Mouse (Mus musculus) CH12.LX (cell line): ENCODE results near the gene Pitpnm3. TPM values are rescaled to one million over a fixed set of nuclear protein-coding genes. Genes with fewer than 3 reads are reported as not detected.

Experiments
- DNase-seq: peaks from one replicate; pipeline ENCODE4 v3.0.0-alpha.2; 2013; ENCODE audit errors: extremely low read depth
- H3K27ac ChIP-seq: 2 replicates; pipeline ENCODE4 v1.5.1; 2012; ENCODE audit warnings: low read depth, mild to moderate bottlenecking, control low read depth, moderate library complexity; ENCODE audit not compliant: insufficient read depth
- H3K27me3 ChIP-seq: replicated peaks from 2 replicates; pipeline ENCODE3; 2012; ENCODE audit warnings: inconsistent platforms
- H3K36me3 ChIP-seq, 2 experiments: replicated peaks in 1 of 2; 2 replicates each; pipeline versions ENCODE3 to v1.6.1; 2012; ENCODE audit warnings: inconsistent platforms in 1 of 2, low read length in 1 of 2, mild to moderate bottlenecking in 1 of 2, mixed read lengths in 1 of 2, moderate library complexity in 1 of 2; ENCODE audit not compliant: control insufficient read depth in 1 of 2, insufficient read depth in 1 of 2
- H3K4me1 ChIP-seq, 2 experiments: 2 replicates each; pipeline ENCODE4 v1.6.1; 2012; ENCODE audit warnings: inconsistent platforms in 1 of 2, moderate library complexity in 1 of 2; ENCODE audit not compliant: insufficient read depth in 2 of 2, control insufficient read depth in 1 of 2
- H3K4me2 ChIP-seq: 2 replicates; pipeline ENCODE4 v1.6.1; 2012; ENCODE audit warnings: low read depth, mild to moderate bottlenecking, control low read depth; ENCODE audit not compliant: poor library complexity, insufficient read depth, severe bottlenecking
- H3K4me3 ChIP-seq, 3 experiments: fragments of 150-350 bp in 1 of 3; sonication (generic) in 1 of 3; replicated peaks in 1 of 3; 2 replicates each; pipeline versions ENCODE3 to v1.5.1; 2011 to 2012; ENCODE audit warnings: low read depth in 2 of 3, low read length in 2 of 3, mild to moderate bottlenecking in 2 of 3, moderate library complexity in 2 of 3, control low read depth in 1 of 3, improper control_type of control experiment in 1 of 3, inconsistent platforms in 1 of 3, mixed read lengths in 1 of 3; ENCODE audit not compliant: poor library complexity in 1 of 3
- H3K79me2 ChIP-seq: replicated peaks from 2 replicates; pipeline ENCODE4 v1.6.1; 2012; ENCODE audit warnings: mild to moderate bottlenecking, moderate library complexity; ENCODE audit not compliant: control insufficient read depth, poor library complexity, insufficient read depth, severe bottlenecking; ENCODE audit errors: extremely low read depth
- H3K9ac ChIP-seq: 2 replicates; pipeline ENCODE4 v1.6.1; 2012; ENCODE audit warnings: low read depth, mild to moderate bottlenecking, control low read depth, moderate library complexity; ENCODE audit not compliant: insufficient read depth
- H3K9me3 ChIP-seq: replicated peaks from 2 replicates; pipeline ENCODE3; 2012; ENCODE audit warnings: low read length, inconsistent platforms, mixed read lengths
- CTCF ChIP-seq, 2 experiments: IDR thresholded peaks in 1 of 2; conservative IDR thresholded peaks in 1 of 2; 2 replicates each; pipeline ENCODE4 v1.5.1; 2011 to 2012; ENCODE audit warnings: low read depth in 2 of 2, low read length in 2 of 2, improper control_type of control experiment in 1 of 2, inconsistent platforms in 1 of 2, mild to moderate bottlenecking in 1 of 2, moderate library complexity in 1 of 2
- ELF1 ChIP-seq: IDR thresholded peaks from 2 replicates; pipeline ENCODE4 v1.6.1; 2014; ENCODE audit warnings: low read depth, mild to moderate bottlenecking, inconsistent platforms, low read length, improper control_type of control experiment
- EP300 ChIP-seq: IDR thresholded peaks from 2 replicates; pipeline ENCODE4 v1.6.1; 2011; ENCODE audit warnings: low read length, improper control_type of control experiment
- ETS1 ChIP-seq: conservative IDR thresholded peaks from 2 replicates; pipeline ENCODE4 v1.6.1; 2012; ENCODE audit warnings: low read depth, mild to moderate bottlenecking, inconsistent platforms, low read length, improper control_type of control experiment, moderate library complexity
- GABPA ChIP-seq: IDR thresholded peaks from 2 replicates; pipeline ENCODE4 v1.6.1; 2012; ENCODE audit warnings: low read depth, low read length, improper control_type of control experiment, inconsistent platforms; ENCODE audit not compliant: insufficient replicate concordance
- IRF4 ChIP-seq: IDR thresholded peaks from 2 replicates; pipeline ENCODE4 v1.6.1; 2014; ENCODE audit warnings: low read depth, mild to moderate bottlenecking, inconsistent platforms, low read length, improper control_type of control experiment
- JUND ChIP-seq: conservative IDR thresholded peaks from 2 replicates; pipeline ENCODE4 v1.6.1; 2011; ENCODE audit warnings: low read depth, low read length, improper control_type of control experiment
- KAT2A ChIP-seq: IDR thresholded peaks from 2 replicates; pipeline ENCODE4 v1.6.1; 2012; ENCODE audit warnings: low read length, improper control_type of control experiment, inconsistent platforms; ENCODE audit not compliant: insufficient replicate concordance
- MAX ChIP-seq: IDR thresholded peaks from 2 replicates; pipeline ENCODE4 v1.6.1; 2011; ENCODE audit warnings: low read length, improper control_type of control experiment
- MXI1 ChIP-seq: IDR thresholded peaks from 2 replicates; pipeline ENCODE4 v1.6.1; 2011; ENCODE audit warnings: mild to moderate bottlenecking, low read depth, low read length, improper control_type of control experiment
- POLR2A ChIP-seq: IDR thresholded peaks from 2 replicates; pipeline ENCODE4 v1.6.1; 2011; ENCODE audit warnings: low read depth, mild to moderate bottlenecking, improper control_type of control experiment, low read length
- RAD21 ChIP-seq: IDR thresholded peaks from 2 replicates; pipeline ENCODE4 v1.6.1; 2011; ENCODE audit warnings: low read depth, mild to moderate bottlenecking, low read length, improper control_type of control experiment, moderate library complexity
- SMC3 ChIP-seq: IDR thresholded peaks from 2 replicates; pipeline ENCODE4 v1.6.1; 2011; ENCODE audit warnings: low read depth, low read length, improper control_type of control experiment
- TCF12 ChIP-seq: IDR thresholded peaks from 2 replicates; pipeline ENCODE4 v1.6.1; 2014; ENCODE audit warnings: low read depth, mild to moderate bottlenecking, inconsistent platforms, low read length, improper control_type of control experiment
- ZKSCAN1 ChIP-seq: IDR thresholded peaks from 2 replicates; pipeline ENCODE4 v1.6.1; 2012; ENCODE audit warnings: low read depth, inconsistent platforms, low read length, improper control_type of control experiment, borderline replicate concordance
- ZNF384 ChIP-seq: IDR thresholded peaks from 2 replicates; pipeline ENCODE4 v1.6.1; 2012; ENCODE audit warnings: low read depth, low read length, improper control_type of control experiment, inconsistent platforms
- dilution Hi-C: fragments of 300-500 bp; cut with MboI; formaldehyde crosslinking; loops from 2 replicates; pipeline ENCODE4 v1.14.3; 2020; ENCODE audit warnings: low sequenced_read_pairs; ENCODE audit not compliant: extremely low pct_unique_long_range_greater_than_20kb, extremely low pct_ligation_motif_present
- in situ Hi-C: fragments of 300-500 bp; cut with MboI; formaldehyde crosslinking; loops from 3 replicates; pipeline ENCODE4 v1.14.3; 2019; ENCODE audit warnings: low sequenced_read_pairs, low pct_ligation_motif_present, low pct_unique_long_range_greater_than_20kb, mixed read lengths
- polyA plus RNA-seq: library from polyadenylated mRNA; unstranded; fragments of >175 nt; gene quantifications from 2 replicates; pipeline ENCODE4 v1.2.1, GENCODE M21; 2012; ENCODE audit warnings: low read depth; ENCODE audit not compliant: insufficient read length
- total RNA-seq, 2 experiments: library from RNA; depleted of rRNA; stranded (reverse); fragments of 300-350 nt in 1 of 2; fragments of >200 nt in 1 of 2; gene quantifications; 2 replicates each; pipeline ENCODE4 v1.2.3; 2012 to 2014

Pitpnm3 gene
- total and polyA plus RNA-seq, 3 experiments, result 0.08 to 0.59 (median 0.31) TPM

DNA sequence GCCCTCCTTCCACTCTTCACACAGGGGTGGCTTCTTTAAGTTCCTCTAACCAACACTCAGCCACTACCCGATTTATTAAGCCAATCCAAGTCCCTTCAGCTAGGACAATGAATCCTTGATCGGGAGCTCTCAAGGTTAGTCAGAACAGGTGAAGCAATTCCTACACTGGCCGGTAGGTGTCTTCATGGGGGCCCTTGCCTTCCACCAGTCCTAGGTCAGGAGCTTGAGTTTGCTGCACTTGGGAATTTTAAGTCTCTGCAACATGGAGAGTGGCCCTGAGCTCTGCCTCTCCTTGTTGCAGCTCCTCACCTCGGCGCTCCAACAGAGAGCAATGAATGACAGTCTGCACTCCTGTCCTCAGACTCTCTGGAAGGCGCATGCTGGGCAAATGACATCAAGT lies 69.2 kb downstream of the Pitpnm3 start:
- H3K9me3 ChIP-seq, result no peaks in the 10 kb centered on the region
- no peaks in the 10 kb centered on the region for H3K36me3 ChIP-seq
- H3K27ac ChIP-seq, result no peak overlapping the region
- in situ Hi-C loops (loop anchor here (5.0 kb wide), 1 partner anchor 141 kb away; the partner anchor contains the start of genes 4933427D14Rik, Gm43951 and Txndc17), dilution Hi-C loops (no loop called here)
- no peak overlapping the region for H3K9ac ChIP-seq
- H3K4me3 ChIP-seq, result no peak overlapping the region
- peaks cover 19% of the 10 kb centered on the region for H3K27me3 ChIP-seq
- peaks cover 50 to 67% of the 10 kb centered on the region in 2 experiments for H3K4me1 ChIP-seq
- no peak overlapping the region for H3K4me2 ChIP-seq
- H3K79me2 ChIP-seq, result no peaks in the 10 kb centered on the region
- peak; percentile 60 for DNase-seq
- TF ChIP-seq ELF1, result 0 out of 2 replicates have a peak, but pooled peaks have one; percentile 10
- peak; percentile 37 for TF ChIP-seq RAD21
- TF ChIP-seq SMC3, result peak; percentile 54
- TF ChIP-seq GABPA, result no peak
- peak; percentile 69 to 82 for TF ChIP-seq CTCF (conservative IDR thresholded peaks at IDR 0.05 in 1 of 2, IDR thresholded peaks at IDR 0.05 in 1 of 2; ENCODE audit: low read depth in 2 of 2, low read length in 2 of 2)

DNA sequence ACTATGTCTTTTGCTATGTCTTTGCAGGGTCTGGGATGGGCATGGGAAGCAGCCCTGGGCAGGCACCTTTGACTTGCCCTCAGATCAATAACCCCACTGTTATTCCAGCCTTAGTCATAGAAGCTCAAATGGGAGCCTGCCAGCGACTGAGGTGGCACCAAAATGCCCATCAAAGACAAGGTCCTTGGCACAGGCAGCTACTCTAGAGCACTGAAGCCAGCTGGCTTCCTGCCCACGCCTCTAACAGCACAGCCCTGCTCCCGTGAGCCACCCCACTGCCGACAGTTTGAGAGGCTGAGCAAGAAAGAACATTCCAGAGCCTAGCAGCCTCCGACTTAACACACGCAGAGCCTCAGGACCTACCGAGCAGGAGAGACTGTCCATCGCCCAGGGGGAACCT lies 70.5 kb downstream of the Pitpnm3 start:
- no peak for DNase-seq
- H3K9me3 ChIP-seq, result no peaks in the 10 kb centered on the region
- H3K27ac ChIP-seq, result no peak overlapping the region
- TF ChIP-seq MAX (no peak), POLR2A (no peak), TCF12 (no peak), MXI1 (0 out of 2 replicates have a peak, but pooled peaks have one; percentile 39)
- H3K4me2 ChIP-seq, result no peak overlapping the region
- H3K4me1 ChIP-seq, result peaks cover 48 to 67% of the 10 kb centered on the region in 2 experiments
- no peak overlapping the region for H3K9ac ChIP-seq
- no peaks in the 10 kb centered on the region for H3K79me2 ChIP-seq
- no peak overlapping the region for H3K4me3 ChIP-seq
- no peaks in the 10 kb centered on the region for H3K36me3 ChIP-seq
- dilution Hi-C loops (no loop called here), in situ Hi-C loops (loop anchor here (5.0 kb wide), 1 partner anchor 142 kb away; the partner anchor contains the start of genes 4933427D14Rik, Gm43951 and Txndc17)
- peaks cover 11% of the 10 kb centered on the region for H3K27me3 ChIP-seq

DNA sequence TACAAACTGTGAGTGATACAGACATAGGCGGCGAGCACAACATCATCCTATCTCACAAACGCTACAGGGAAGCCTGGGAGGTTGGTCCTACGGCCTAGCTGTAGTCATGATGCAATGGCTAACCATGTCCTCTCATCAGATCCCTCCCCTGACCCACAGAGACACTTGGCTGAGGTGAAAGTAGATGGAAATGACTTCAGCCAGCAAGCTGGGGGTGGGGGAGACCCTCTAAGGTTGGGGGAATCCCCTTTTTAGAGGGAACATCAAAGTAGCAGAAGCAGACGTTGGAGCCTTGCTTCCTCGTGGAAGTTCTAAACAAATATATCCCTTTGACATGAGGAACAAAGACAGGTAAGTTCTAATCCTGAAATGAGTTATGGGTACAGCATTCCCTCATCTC lies 71.2 kb downstream of the Pitpnm3 start:
- in situ Hi-C loops, result no loop called here
- H3K4me1 ChIP-seq, result peaks cover 49 to 68% of the 10 kb centered on the region in 2 experiments
- no peaks in the 10 kb centered on the region for H3K79me2 ChIP-seq

More for the DNA sequence above, 71.2 kb downstream of the Pitpnm3 start:
- dilution Hi-C loops, result no loop called here
- Histone ChIP-seq H3K27ac (no peak overlapping the region), H3K4me3 (peak overlapping the region in 1 of 3 experiments; percentile 0), H3K9ac (no peak overlapping the region), H3K36me3 (no peaks in the 10 kb centered on the region), H3K4me2 (no peak overlapping the region), H3K9me3 (no peaks in the 10 kb centered on the region), H3K27me3 (peaks cover 11% of the 10 kb centered on the region)
- TF ChIP-seq KAT2A (no peak), JUND (no peak), IRF4 (peak; percentile 69), ZKSCAN1 (no peak), ZNF384 (no peak), ETS1 (peak; percentile 43), POLR2A (no peak), EP300 (peak; percentile 75), TCF12 (peak; percentile 32; the same call in 1 of the 2 replicates)
- peak; percentile 80 for DNase-seq
